Mouse (Mus musculus) cerebellum, adult 2 months (tissue): ENCODE measurements around the gene Coq9. TPM values are rescaled to one million over a fixed set of nuclear protein-coding genes. Genes with fewer than 3 reads are reported as not detected.

Source experiments
- DNase-seq, 2 experiments: peaks; one replicate each; pipeline ENCODE4 v3.0.0; 2021
- H3K27ac ChIP-seq: fragments of 200-500 bp; 2 replicates; pipeline ENCODE4 v1.5.1; 2012; ENCODE audit warnings: low read length, control low read depth, inconsistent platforms; ENCODE audit not compliant: insufficient read depth
- H3K27me3 ChIP-seq: fragments of 200-500 bp; 2 replicates; pipeline ENCODE4 v1.6.1; 2012; ENCODE audit warnings: inconsistent platforms, mild to moderate bottlenecking, low read length, moderate library complexity; ENCODE audit not compliant: control insufficient read depth, insufficient read depth
- H3K4me1 ChIP-seq: fragments of 200-500 bp; 2 replicates; pipeline ENCODE4 v1.6.1; 2011; ENCODE audit warnings: low read length; ENCODE audit not compliant: control insufficient read depth, insufficient read depth
- H3K4me3 ChIP-seq: fragments of 200-500 bp; replicated peaks from 2 replicates; pipeline ENCODE3; 2011; ENCODE audit warnings: mild to moderate bottlenecking, low read depth, low read length, control low read depth; ENCODE audit not compliant: insufficient read depth
- CTCF ChIP-seq: fragments of 200-500 bp; IDR thresholded peaks from 2 replicates; pipeline ENCODE4 v1.5.1; 2011; ENCODE audit warnings: low read depth, mild to moderate bottlenecking, control low read depth, low read length, moderate library complexity, borderline replicate concordance; ENCODE audit not compliant: insufficient read depth
- POLR2A ChIP-seq: fragments of 200-500 bp; IDR thresholded peaks from 2 replicates; pipeline ENCODE4 v1.6.1; 2011; ENCODE audit warnings: low read length, control low read depth, borderline replicate concordance; ENCODE audit not compliant: insufficient read depth
- WGBS: fragments of 180-500 bp; shearing (Covaris S2); methylation state at CpG from one replicate; pipeline ENCODE4 v1.1.7; 2018; 5-methylcytosine and 5-hydroxymethylcytosine counted together
- polyA plus RNA-seq: library from polyadenylated mRNA; depleted of rRNA; stranded (reverse); fragments of >200 nt; gene quantifications from 2 replicates; pipeline ENCODE4 v1.2.3, GENCODE M21; 2012; rRNA removed

Gene Coq9
- polyA plus RNA-seq, 1 experiment, result 155 TPM

GRCm38 (mm10) chr8:94901031-94901430 is 62.9 kb downstream of the Coq9 start:
- H3K4me3 ChIP-seq, result no peak overlapping the region

DNA sequence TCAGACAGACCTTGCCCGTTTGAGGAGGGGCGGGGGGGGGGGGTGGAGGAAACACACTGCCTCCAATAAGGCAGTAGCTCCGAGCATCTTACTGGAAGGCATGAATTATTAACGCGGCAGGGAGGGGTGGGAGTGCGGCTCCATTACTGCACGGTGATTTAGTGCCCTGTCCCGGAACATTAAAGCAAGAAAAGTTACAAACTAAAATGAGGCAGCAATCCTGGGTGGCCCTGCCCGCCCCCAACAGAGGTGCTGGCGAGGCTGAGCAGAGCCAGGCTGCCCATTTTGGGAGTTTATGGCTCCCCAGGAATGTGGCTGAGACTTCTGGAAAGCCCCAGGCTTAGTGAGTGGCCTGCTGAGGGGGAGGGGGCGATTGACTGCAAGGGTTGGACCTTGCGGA is 65.6 kb downstream of the Coq9 start:
- no peaks in the 10 kb centered on the region for H3K27me3 ChIP-seq
- no peaks in the 10 kb centered on the region for H3K4me1 ChIP-seq
- no peak overlapping the region for H3K4me3 ChIP-seq
- TF ChIP-seq POLR2A (no peak), CTCF (no peak)
- H3K27ac ChIP-seq, result no peak overlapping the region
- 49% methylated on average over 12 of the region's 12 CpGs for WGBS
- DNase-seq, result no peak

More at GRCm38 (mm10) chr8:94901031-94901430, 62.9 kb downstream of the Coq9 start:
- Histone ChIP-seq H3K27ac (no peak overlapping the region), H3K27me3 (no peaks in the 10 kb centered on the region), H3K4me1 (no peaks in the 10 kb centered on the region)
- DNase-seq, result no peak
- WGBS, result 22% methylated on average over 5 of the region's 5 CpGs
- no peak for TF ChIP-seq CTCF
- TF ChIP-seq POLR2A, result no peak

Other genes with a start within 250 kb of the Coq9 start
- 22.0 TPM in 2 replicates for gene Rspry1, start 236.4 kb upstream of the Coq9 start, polyA plus RNA-seq
- 56.1 and 57.6 TPM in 2 replicates for gene Fam192a, start 236.3 kb upstream of the Coq9 start, polyA plus RNA-seq
- 198 and 211 TPM in 2 replicates for gene Arl2bp, start 171.7 kb upstream of the Coq9 start, polyA plus RNA-seq
- 214 and 242 TPM in 2 replicates for gene Pllp, start 142.0 kb upstream of the Coq9 start, polyA plus RNA-seq
- gene Ccl22, start 92.7 kb upstream of the Coq9 start, polyA plus RNA-seq, result 0.16 and 0.21 TPM in 2 replicates
- gene Cx3cl1, start 66.3 kb upstream of the Coq9 start, polyA plus RNA-seq, result 102 and 103 TPM in 2 replicates
- 0.36 and 1.1 TPM in 2 replicates for gene Ccl17, start 27.9 kb upstream of the Coq9 start, polyA plus RNA-seq
- 58.2 and 58.4 TPM in 2 replicates for gene Ciapin1, start within 50 bp of the Coq9 start, polyA plus RNA-seq
- gene Polr2c, start 19.1 kb downstream of the Coq9 start, polyA plus RNA-seq, result 154 and 166 TPM in 2 replicates
- 12.1 and 12.5 TPM in 2 replicates for gene Dok4, start 38.0 kb downstream of the Coq9 start, polyA plus RNA-seq
- 3.0 and 3.2 TPM in 2 replicates for gene Ccdc102a, start 79.8 kb downstream of the Coq9 start, polyA plus RNA-seq
- 0.06 and 0.08 TPM in 2 replicates for gene Adgrg5, start 85.4 kb downstream of the Coq9 start, polyA plus RNA-seq
- gene Adgrg1, start 136.4 kb downstream of the Coq9 start, polyA plus RNA-seq, result 75.8 and 79.1 TPM in 2 replicates
- 0.16 and 0.25 TPM in 2 replicates for gene Adgrg3, start 179.4 kb downstream of the Coq9 start, polyA plus RNA-seq
- 2.2 and 5.1 TPM in 2 replicates for gene Drc7, start 216.8 kb downstream of the Coq9 start, polyA plus RNA-seq
- 53.0 and 54.0 TPM in 2 replicates for gene Katnb1, start 242.9 kb downstream of the Coq9 start, polyA plus RNA-seq